Mouse (Mus musculus) bone marrow, adult 2 months (tissue): ENCODE data around the gene Olfr1417.

Experiments
- CTCF ChIP-seq: fragments of 200-500 bp; IDR thresholded peaks from 2 replicates; pipeline ENCODE4 v1.5.1; 2011; ENCODE audit warnings: low read length, control low read depth; ENCODE audit not compliant: control insufficient read depth, insufficient read depth
- POLR2A ChIP-seq: fragments of 200-500 bp; IDR thresholded peaks from 2 replicates; pipeline ENCODE4 v1.6.1; 2011; ENCODE audit warnings: low read depth, mild to moderate bottlenecking, control low read depth, low read length, borderline replicate concordance; ENCODE audit not compliant: control insufficient read depth

DNA sequence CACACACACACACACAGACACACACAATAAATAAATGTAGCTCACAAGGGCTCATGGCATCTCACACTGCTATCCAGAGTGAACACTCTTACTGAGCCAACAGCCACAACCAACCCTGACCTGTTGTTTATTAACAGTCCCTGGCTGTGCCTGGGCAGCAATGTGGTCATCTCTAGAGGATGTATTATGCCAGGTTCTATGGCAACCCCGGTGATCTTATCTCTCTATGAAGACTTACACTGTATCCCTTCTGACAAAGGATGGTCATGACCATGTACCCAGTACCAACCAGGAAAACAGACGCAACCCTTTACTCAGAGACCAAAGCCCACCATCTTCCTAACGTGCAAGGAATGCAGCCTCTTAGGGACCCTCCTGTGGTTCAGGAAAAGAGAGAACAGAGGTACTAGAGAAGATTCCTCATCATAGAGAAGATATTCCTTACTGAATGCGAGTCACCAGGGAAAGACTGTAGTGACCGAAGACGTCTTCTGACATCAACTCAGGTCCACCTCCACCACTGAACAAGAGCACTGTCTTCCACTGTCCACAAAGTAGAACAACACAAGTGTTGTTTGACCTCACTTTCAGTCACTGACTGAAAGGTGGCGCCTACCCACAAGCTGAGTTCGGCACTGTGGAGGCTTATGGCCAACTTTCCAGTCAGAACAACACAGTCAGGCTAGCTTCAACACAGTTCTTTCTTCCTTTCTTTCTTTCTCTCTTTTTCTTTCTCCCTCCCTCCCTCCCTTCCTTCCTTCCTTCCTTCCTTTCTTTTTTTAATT, 38.3 kb downstream of the Olfr1417 start:
- no peak; the same call in 1 of the 2 replicates for TF ChIP-seq CTCF
- no peak for TF ChIP-seq POLR2A
